Mouse (Mus musculus) small intestine, adult 2 months (tissue): Measurements from ENCODE around the gene Rgr. TPM values are rescaled to one million over a fixed set of nuclear protein-coding genes. Genes with fewer than 3 reads are reported as not detected.

ENCODE experiments used
- H3K27ac ChIP-seq: fragments of 200-500 bp; 2 replicates; pipeline ENCODE4 v1.5.1; 2012; ENCODE audit warnings: low read depth, low read length, control low read depth, inconsistent platforms; ENCODE audit not compliant: insufficient read depth
- H3K27me3 ChIP-seq: fragments of 200-500 bp; 2 replicates; pipeline ENCODE4 v1.6.1; 2012; ENCODE audit warnings: mild to moderate bottlenecking, moderate library complexity, low read length, inconsistent platforms; ENCODE audit not compliant: control insufficient read depth, insufficient read depth
- H3K36me3 ChIP-seq: fragments of 200-500 bp; 2 replicates; pipeline ENCODE4 v1.6.1; 2012; ENCODE audit warnings: mild to moderate bottlenecking, low read length, control low read depth, inconsistent platforms; ENCODE audit not compliant: control insufficient read depth, insufficient read depth
- H3K4me1 ChIP-seq: fragments of 200-500 bp; 2 replicates; pipeline ENCODE4 v1.6.1; 2012; ENCODE audit warnings: low read length, inconsistent platforms, mixed read lengths; ENCODE audit not compliant: control insufficient read depth, insufficient read depth, insufficient read length
- H3K4me3 ChIP-seq: fragments of 200-500 bp; 2 replicates; pipeline ENCODE4 v1.5.1; 2012; ENCODE audit warnings: low read depth, mild to moderate bottlenecking, control low read depth, inconsistent platforms, low read length, moderate library complexity
- CTCF ChIP-seq: fragments of 200-500 bp; IDR thresholded peaks from 2 replicates; pipeline ENCODE4 v1.5.1; 2012; ENCODE audit warnings: low read depth, mild to moderate bottlenecking, control low read depth, inconsistent platforms, low read length, moderate library complexity, mixed read lengths; ENCODE audit not compliant: insufficient replicate concordance, insufficient read length; ENCODE audit errors: extremely low read depth
- POLR2A ChIP-seq: fragments of 200-500 bp; IDR thresholded peaks from 2 replicates; pipeline ENCODE4 v1.6.1; 2012; ENCODE audit warnings: low read depth, mild to moderate bottlenecking, control low read depth, inconsistent platforms, low read length, moderate library complexity
- WGBS: fragments of 180-500 bp; shearing (Covaris S2); methylation state at CpG from one replicate; pipeline ENCODE4 v1.1.7; 2018; 5-methylcytosine and 5-hydroxymethylcytosine counted together
- polyA plus RNA-seq: library from polyadenylated mRNA; depleted of rRNA; stranded (reverse); fragments of >200 nt; gene quantifications from 2 replicates; pipeline ENCODE4 v1.2.3, GENCODE M21; 2012

The Rgr gene
- polyA plus RNA-seq, 1 experiment: not detected

DNA sequence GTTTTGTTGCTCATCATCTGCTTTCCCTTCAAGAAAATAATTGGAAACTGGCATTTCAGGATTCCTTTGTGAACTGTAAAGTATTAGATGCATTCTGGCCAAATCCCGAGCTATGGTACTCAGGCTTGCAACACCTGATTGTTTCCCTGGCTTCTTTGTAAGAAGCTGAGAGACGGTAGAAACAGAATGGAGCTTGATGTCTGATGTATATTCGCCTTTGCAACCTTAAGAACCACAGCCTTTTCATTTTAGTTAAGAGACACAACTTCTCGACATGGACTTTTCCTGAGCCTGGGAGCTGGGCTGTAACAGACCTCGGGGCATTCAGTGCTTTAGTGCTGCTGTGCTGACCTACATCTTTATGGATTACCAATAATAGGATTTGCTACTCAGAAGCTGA is 18.9 kb upstream of the Rgr start, which contains the start of gene Lrit2:
Gene Lrit2 (plus strand): TSS at position 301 of the 400 bp plus-strand sequence.
- no peak for TF ChIP-seq CTCF
- TF ChIP-seq POLR2A: no peak
- H3K27me3 ChIP-seq: no peaks in the 10 kb centered on the region
- 69% methylated on average over 5 of the region's 5 CpGs for WGBS

DNA sequence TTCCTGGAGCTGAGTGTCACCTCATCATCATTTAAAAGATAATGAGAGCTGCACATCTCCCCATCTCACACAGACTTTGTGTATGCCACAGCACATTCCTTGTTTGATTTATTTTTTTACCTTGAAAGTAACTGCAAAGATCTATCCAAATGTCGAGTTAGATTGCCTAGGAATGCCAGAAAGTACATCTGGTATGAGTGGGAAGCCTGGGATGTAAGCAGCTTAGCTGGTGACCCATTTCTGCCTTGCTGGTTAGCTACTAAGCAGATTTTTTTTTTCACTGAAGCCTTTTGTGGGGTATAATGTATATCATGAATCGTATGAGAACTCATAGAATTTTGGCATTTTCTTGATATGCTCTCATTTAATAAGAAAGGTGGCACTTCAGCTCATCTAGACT is 17.9 kb upstream of the Rgr start:
- no peaks in the 10 kb centered on the region for H3K4me1 ChIP-seq
- TF ChIP-seq CTCF: no peak
- TF ChIP-seq POLR2A: no peak
- 51% methylated on average over 2 of the region's 2 CpGs for WGBS
- no peak overlapping the region for H3K4me3 ChIP-seq
- no peaks in the 10 kb centered on the region for H3K27me3 ChIP-seq
- no peak overlapping the region for H3K27ac ChIP-seq
- no peaks in the 10 kb centered on the region for H3K36me3 ChIP-seq

More for the DNA sequence above, 18.9 kb upstream of the Rgr start, which contains the start of gene Lrit2:
- Histone ChIP-seq H3K4me1 (no peaks in the 10 kb centered on the region), H3K4me3 (no peak within 1 kb of the TSS), H3K27ac (no peak within 1 kb of the TSS), H3K36me3 (no peaks in the 10 kb centered on the region)

- H3K4me3 ChIP-seq: no peak overlapping the region
- no peaks in the 10 kb centered on the region for H3K4me1 ChIP-seq
- no peak for TF ChIP-seq CTCF
- TF ChIP-seq POLR2A: no peak
- H3K36me3 ChIP-seq: no peaks in the 10 kb centered on the region
- no peak overlapping the region for H3K27ac ChIP-seq
- 53% methylated on average over 2 of the region's 2 CpGs for WGBS
- no peaks in the 10 kb centered on the region for H3K27me3 ChIP-seq
Observed at GRCm38 (mm10) chr14:37064849-37065248, 16.1 kb upstream of the Rgr start.

- H3K27me3 ChIP-seq: 0 out of 2 replicates have a peak, but pooled peaks cover 4% of the 10 kb centered on the region
- 47% methylated on average over 5 of the region's 5 CpGs for WGBS
- TF ChIP-seq CTCF (no peak), POLR2A (no peak)
Observed at GRCm38 (mm10) chr14:37034432-37034831, 14.3 kb downstream of the Rgr start.

GRCm38 (mm10) chr14:37033241-37033640 is 15.5 kb downstream of the Rgr start:
- WGBS: 10% methylated on average over 7 of the region's 7 CpGs
- no peaks in the 10 kb centered on the region for H3K4me1 ChIP-seq
- no peaks in the 10 kb centered on the region for H3K36me3 ChIP-seq
- TF ChIP-seq CTCF (peak; percentile 94; the same call in 1 of the 2 replicates), POLR2A (no peak)
- no peak overlapping the region for H3K27ac ChIP-seq
- H3K4me3 ChIP-seq: no peak overlapping the region
- H3K27me3 ChIP-seq: 0 out of 2 replicates have a peak, but pooled peaks cover 4% of the 10 kb centered on the region

More at GRCm38 (mm10) chr14:37034432-37034831, 14.3 kb downstream of the Rgr start:
- Histone ChIP-seq H3K27ac (no peak overlapping the region), H3K4me1 (no peaks in the 10 kb centered on the region), H3K4me3 (no peak overlapping the region), H3K36me3 (no peaks in the 10 kb centered on the region)

GRCm38 (mm10) chr14:37032481-37033104 is 16.2 kb downstream of the Rgr start:
- Histone ChIP-seq H3K27me3 (0 out of 2 replicates have a peak, but pooled peaks cover 4% of the 10 kb centered on the region), H3K4me1 (no peaks in the 10 kb centered on the region; the same call in 1 of the 2 replicates), H3K4me3 (no peak overlapping the region; the same call in 1 of the 2 replicates), H3K27ac (no peak overlapping the region), H3K36me3 (no peaks in the 10 kb centered on the region)
- TF ChIP-seq CTCF: no peak
- 32% methylated on average over 11 of the region's 11 CpGs for WGBS

DNA sequence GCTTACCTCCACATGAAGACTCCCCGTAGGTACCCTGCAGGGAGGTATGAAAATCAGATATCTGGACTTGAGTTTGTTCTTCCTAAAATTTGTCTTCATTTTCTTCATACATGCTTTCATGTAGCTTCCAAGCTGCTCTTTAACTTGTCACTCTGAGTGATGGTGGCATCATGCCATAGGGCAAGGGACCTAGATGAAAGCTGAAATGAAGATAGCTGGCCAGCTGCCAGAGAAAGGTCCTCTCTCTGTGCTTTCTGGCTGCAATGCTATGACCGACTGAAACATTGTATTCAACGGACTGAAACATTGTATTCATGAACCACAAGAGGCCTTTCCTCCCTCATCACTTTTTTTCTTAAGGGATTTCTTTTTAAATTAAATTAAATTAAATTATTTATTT is 20.2 kb downstream of the Rgr start:
- no peak overlapping the region for H3K27ac ChIP-seq
- 88% methylated on average over 3 of the region's 3 CpGs for WGBS
- H3K4me1 ChIP-seq: peaks cover 3% of the 10 kb centered on the region; the same call in 1 of the 2 replicates

More for the DNA sequence above, 20.2 kb downstream of the Rgr start:
- no peaks in the 10 kb centered on the region for H3K27me3 ChIP-seq
- TF ChIP-seq CTCF (no peak), POLR2A (no peak)
- H3K36me3 ChIP-seq: no peaks in the 10 kb centered on the region
- H3K4me3 ChIP-seq: no peak overlapping the region
